Mouse (Mus musculus) testis, adult 2 months (tissue): ENCODE results near the gene Nkiras1.

Experiments
- CTCF ChIP-seq: fragments of 200-500 bp; IDR thresholded peaks from 2 replicates; pipeline ENCODE4 v1.5.1; 2012; ENCODE audit warnings: low read depth, mild to moderate bottlenecking, inconsistent platforms, low read length, moderate library complexity; ENCODE audit not compliant: control insufficient read depth, insufficient read depth, insufficient replicate concordance
- POLR2A ChIP-seq: fragments of 200-500 bp; IDR thresholded peaks from 2 replicates; pipeline ENCODE4 v1.6.1; 2012; ENCODE audit warnings: low read depth, mild to moderate bottlenecking, inconsistent platforms, low read length, moderate library complexity; ENCODE audit not compliant: control insufficient read depth

- TF ChIP-seq CTCF: no peak
- TF ChIP-seq POLR2A: no peak
These were observed 730 bp downstream of the Nkiras1 start for GRCm38 (mm10) chr14:18271666-18272065.
